Mouse (Mus musculus): ENCODE results near the gene Rabepk.

DNA sequence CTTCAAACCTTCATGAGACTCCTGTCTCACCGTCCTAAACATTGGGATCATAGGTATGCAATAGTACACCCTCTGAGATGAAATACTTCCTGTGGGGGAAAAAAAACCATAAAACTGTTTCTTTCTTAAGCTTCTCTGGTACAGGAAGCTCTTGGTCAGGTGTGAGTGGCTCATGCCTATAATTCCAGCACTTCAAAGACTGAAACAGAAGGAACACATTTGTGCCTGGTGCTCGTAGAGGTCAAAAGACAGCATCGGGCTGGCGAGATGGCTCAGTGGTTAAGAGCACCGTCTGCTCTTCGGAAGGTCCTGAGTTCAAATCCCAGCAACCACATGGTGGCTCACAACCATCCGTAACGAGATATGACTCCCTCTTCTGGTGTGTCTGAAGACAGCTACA, 55.2 kb downstream of the Rabepk start:
- no peak for TF ChIP-seq POLR2A (IDR thresholded peaks at IDR 0.05; ENCODE audit: borderline replicate concordance, extremely low read depth, insufficient read depth, insufficient read length, poor library complexity, severe bottlenecking)
- no peak for TF ChIP-seq CTCF (IDR thresholded peaks at IDR 0.05; ENCODE audit: borderline replicate concordance, extremely low read depth, insufficient read depth, insufficient read length)
